Mouse (Mus musculus) brain, embryonic 14.5 days (tissue): Measurements from ENCODE around the gene Gemin8.

Experiments used
- CTCF ChIP-seq: fragments of 200-500 bp; IDR thresholded peaks from 2 replicates; pipeline ENCODE4 v1.5.1; 2012; ENCODE audit warnings: inconsistent platforms, mild to moderate bottlenecking, moderate library complexity, borderline replicate concordance; ENCODE audit not compliant: insufficient read depth, insufficient read length; ENCODE audit errors: extremely low read depth
- POLR2A ChIP-seq: fragments of 200-500 bp; IDR thresholded peaks from 2 replicates; pipeline ENCODE4 v1.6.1; 2012; ENCODE audit warnings: mild to moderate bottlenecking, inconsistent platforms, borderline replicate concordance; ENCODE audit not compliant: poor library complexity, insufficient read depth, insufficient read length, severe bottlenecking; ENCODE audit errors: extremely low read depth

DNA sequence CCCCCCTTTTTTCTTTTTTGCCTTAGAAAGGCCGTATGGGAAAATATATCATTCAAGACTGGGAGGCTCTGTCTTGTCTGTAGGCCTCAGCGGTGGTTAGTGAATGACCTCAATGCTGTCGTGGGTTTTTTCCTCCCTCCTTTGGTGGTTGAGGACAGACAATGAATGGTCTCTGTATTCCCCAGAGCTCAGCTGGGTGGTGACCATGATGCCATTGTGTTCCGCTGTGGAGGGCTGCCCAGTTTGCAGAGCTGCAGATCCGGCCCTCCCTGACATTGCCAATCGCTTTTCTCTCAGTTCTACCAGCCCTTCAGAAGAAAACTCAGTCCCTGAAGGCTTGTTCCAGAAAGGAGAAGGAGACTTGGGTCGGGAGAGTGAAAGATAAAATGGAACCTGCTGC is 3.5 kb downstream of the Gemin8 start:
- no peak for TF ChIP-seq CTCF
- TF ChIP-seq POLR2A: no peak
